Mouse (Mus musculus): ENCODE results near the gene Cdkal1. TPM values are rescaled to one million over a fixed set of nuclear protein-coding genes. Genes with fewer than 3 reads are reported as not detected.

Cdkal1 gene
- total RNA-seq, 2 experiments from 2014 or later: 29.5 to 33.0 TPM

DNA sequence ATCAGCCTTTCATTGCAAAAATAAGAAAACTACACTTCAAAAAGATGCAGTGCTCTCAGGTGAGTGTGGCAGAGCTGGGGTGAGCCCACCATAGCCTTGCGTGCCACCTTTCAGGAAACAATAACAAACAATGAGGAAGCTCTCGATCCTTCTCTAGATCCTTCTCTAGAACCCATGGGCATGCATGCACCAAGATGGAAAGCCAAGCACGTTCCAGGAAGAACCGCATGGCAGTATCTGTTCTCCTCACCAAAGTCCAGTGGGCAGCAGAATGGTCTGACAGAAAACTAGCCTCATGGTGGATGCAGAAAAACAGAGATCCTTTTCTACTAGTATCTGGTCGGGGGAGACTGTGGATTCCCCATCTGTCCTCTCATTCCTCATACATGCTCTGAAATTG, 134.3 kb downstream of the Cdkal1 start:
- DNase-seq (ENCODE audit: low spot score in 2 of 2): no peak

- no peak for DNase-seq (ENCODE audit: low spot score in 2 of 2)
Measured at GRCm38 (mm10) chr13:29716550-29716949, 138.9 kb downstream of the Cdkal1 start.

GRCm38 (mm10) chr13:29715241-29715841, 140.1 kb downstream of the Cdkal1 start:
- DNase-seq (ENCODE audit: low spot score in 2 of 2): no peak

DNA sequence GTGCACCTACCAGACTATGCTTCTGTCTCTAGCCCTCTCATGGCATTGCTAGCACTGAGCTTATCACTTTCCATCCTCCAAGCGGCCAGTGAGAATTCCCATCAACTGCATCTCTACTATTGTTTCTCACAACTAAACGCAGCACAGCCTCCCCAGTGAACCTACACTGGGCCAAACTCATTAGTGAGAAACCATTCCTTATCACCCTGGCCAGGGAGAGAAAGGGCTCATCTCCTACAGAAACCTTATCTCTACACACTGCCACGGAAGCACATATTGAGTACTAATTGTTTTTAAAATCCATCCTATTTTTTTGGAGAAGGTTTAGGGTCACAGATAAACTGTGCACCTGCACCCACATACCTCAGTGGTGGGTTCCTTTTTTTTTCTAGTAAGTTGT, 147.9 kb downstream of the Cdkal1 start:
- no peak for DNase-seq (ENCODE audit: low spot score in 2 of 2)

DNA sequence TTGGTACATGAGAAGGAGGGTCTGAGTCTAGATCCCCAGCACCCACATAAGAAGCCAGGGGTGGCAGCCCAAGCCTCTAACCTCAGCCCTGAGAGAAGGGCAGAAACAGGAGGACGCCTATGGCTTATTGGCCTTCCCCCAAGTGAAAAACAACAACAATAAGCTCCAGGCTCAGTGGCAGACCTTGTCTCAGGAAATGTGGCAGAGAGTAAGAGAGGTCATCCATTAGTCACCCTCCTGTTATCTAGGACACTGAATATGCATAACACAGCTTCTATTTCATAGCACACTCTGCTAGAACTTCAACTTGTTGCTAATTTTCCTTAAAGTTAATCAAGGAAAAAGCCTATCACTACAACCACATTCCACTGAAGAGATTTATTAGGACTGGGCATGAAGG, 154.1 kb downstream of the Cdkal1 start:
- DNase-seq (ENCODE audit: low spot score in 2 of 2): no peak

DNA sequence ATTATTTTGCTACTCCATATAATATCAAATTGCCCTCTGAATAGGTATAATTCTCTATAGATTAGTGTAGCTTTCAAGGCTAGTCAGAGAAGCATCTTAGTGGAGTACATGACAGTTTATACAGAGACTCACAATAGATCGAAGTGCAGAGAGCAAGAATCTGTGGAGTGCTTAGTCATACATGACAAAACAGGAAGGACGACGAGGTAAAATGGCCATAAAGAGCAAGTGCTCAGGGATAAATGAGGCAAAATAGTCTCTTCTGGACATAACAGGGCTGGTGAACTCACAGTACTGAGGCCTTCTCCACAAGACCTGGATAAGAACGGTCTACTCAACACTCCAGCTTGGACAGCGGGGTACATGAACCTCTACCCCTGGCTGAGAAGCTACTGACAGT, 155.6 kb downstream of the Cdkal1 start:
- no peak for DNase-seq (ENCODE audit: low spot score in 2 of 2)

DNA sequence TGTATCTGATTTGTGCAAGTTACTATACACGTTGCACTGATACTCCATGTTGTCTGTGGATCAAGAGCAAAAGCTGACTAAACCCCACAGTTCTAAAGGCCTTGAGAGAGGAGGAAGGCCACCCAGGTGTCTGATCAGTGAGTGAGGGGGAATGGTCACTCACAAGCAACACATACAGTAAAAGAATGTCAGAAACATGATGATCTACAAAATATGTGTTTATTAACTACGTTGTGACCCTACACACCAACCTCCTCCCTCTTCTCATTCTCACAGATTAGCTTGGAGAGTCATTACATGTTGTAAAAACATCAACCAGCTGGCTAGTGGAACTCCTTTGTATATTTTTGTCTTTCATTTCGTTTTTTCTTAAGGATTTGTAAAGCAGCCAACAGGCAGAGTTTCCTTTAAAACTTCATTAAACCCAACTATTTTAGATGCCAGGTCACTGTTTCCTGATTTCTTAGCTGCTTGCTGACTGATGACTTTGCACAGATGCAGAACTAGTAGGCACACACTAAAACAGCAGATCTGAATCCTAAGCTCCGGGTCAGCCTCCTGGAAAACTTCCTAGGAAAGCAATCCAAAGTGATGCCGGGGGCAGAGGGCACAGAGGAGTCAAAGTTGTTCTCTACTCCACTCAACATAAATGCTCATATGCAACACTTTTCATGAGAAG, 157.0 kb downstream of the Cdkal1 start:
- no peak for DNase-seq (ENCODE audit: low spot score in 2 of 2)

- no peak for DNase-seq (ENCODE audit: low spot score in 2 of 2)
Measured at GRCm38 (mm10) chr13:29697230-29697629, 158.2 kb downstream of the Cdkal1 start.

- no peak for DNase-seq (ENCODE audit: low spot score in 2 of 2)
Measured at GRCm38 (mm10) chr13:29690734-29691133, 164.7 kb downstream of the Cdkal1 start.

GRCm38 (mm10) chr13:29688851-29689250, 166.6 kb downstream of the Cdkal1 start:
- DNase-seq (ENCODE audit: low spot score in 2 of 2): no peak

- no peak for DNase-seq (ENCODE audit: low spot score in 2 of 2)
Measured at GRCm38 (mm10) chr13:29687872-29688271, 167.6 kb downstream of the Cdkal1 start.

DNA sequence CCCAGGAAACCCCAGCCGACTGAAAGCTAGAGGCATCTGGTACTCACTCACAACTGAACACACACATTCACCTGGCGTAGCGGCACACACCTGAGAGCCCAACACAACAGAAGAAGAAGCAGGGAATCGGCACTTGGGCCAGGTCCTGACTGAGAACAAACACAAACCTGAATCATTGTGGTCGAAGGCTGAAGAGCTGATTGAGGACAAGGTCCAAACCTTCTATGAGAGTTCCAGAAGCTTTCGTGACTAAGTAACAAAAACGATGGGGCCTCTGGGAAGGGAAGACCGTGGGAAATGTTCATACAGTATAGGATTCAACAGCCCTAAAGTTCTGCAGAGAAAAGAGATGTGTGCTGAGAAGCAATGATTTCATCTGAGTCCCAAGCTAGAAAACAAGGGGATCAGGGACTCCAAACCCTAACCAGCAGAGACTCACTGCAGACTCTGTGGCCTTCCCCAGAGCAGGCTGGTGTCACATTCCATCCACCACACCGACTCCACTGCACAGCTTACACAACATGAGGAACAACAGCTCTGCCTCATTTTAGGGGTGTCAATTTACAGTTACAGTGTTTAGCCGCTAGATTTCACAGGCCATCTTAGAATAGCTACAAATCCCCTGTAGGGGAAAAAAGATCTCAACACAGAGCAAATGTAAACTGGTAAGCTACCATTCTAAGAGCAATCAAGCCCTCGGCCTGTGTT, 175.8 kb downstream of the Cdkal1 start:
- DNase-seq (ENCODE audit: low spot score in 2 of 2): no peak

DNA sequence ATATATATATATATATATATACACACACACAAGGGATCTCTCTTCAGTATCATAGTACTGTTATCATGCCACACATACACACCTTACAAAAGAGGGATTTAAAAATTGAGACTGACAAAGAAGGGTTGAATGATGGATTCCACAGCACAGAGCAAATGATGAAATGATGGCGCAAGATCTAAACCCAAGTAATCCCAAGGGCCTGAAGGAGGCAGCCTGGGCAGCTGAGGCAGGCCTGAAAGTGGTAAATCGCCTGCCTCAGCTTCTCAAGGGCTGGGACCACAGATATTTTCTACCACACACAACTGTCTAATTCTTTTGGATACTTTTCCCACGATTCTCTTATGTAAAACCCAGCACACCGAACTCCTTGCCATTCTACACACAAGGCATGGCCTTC, 177.9 kb downstream of the Cdkal1 start:
- DNase-seq (ENCODE audit: low spot score in 2 of 2): no peak

DNA sequence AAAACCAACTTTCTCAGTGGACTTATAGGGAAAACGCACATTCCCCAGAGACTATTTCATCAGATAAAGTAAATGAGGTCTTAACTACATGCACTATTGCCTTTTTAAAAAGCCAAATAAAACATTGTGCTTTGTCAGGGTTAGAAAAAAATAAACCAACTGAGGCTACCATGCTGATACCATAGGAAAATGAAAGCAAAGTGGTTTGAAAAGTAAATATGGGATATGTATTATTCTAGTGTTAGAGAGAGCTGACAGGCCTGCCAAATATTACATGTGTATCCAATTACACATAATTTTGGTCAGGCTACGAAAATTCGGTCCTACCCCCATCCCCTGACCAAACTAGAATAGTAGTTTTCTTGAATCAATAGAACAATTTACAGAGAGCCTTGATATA, 184.8 kb downstream of the Cdkal1 start:
- no peak for DNase-seq (ENCODE audit: low spot score in 2 of 2)

DNA sequence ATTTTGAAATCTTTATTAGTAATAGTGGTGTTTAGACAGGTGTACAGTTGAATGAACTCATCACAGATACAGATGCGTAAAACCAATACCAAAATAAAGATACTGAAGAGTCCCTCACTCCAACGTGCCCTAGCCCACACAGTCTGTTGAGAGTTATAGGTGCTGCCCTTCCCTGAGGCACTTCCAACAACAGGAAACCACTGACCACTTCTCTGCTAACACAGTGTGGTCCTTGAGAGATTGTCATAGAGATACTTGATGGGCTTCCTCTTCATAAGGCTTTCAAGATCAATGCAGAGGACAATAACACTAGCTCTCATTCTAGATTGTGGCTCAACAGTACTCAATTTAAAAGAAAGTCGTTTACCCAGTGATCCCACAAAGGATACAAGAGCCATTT, 191.6 kb downstream of the Cdkal1 start:
- DNase-seq (ENCODE audit: low spot score in 2 of 2): no peak

GRCm38 (mm10) chr13:29655841-29656365, 199.6 kb downstream of the Cdkal1 start:
- DNase-seq (ENCODE audit: low spot score in 2 of 2): no peak

- DNase-seq (ENCODE audit: low spot score in 2 of 2): no peak
Measured at GRCm38 (mm10) chr13:29653407-29653806, 202.1 kb downstream of the Cdkal1 start.

- DNase-seq (ENCODE audit: low spot score in 2 of 2): no peak
Measured at GRCm38 (mm10) chr13:29652791-29653190, 202.7 kb downstream of the Cdkal1 start.

- no peak for DNase-seq (ENCODE audit: low spot score in 2 of 2)
Measured at GRCm38 (mm10) chr13:29650576-29651236, 204.8 kb downstream of the Cdkal1 start.

- DNase-seq (ENCODE audit: low spot score in 2 of 2): no peak
Measured at GRCm38 (mm10) chr13:29649593-29649992, 205.9 kb downstream of the Cdkal1 start.

DNA sequence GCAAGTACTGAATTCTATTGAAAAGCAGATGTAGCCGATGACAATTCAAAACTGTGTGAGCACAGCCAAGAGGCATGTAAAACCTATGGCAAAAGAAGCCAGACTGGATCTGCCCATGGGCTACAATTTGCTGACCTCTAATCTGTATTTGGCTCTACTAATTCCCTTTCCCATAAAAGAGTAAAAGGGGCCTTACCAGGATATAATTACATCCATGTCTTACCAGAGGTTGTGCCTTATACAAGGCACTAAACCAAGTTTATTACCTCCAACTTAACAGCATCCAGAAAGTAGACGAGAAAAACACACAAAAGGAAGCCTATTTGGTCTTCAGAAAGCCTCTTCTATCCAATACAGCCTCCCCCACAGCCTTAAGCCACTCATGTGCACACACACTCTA, 213.2 kb downstream of the Cdkal1 start:
- no peak for DNase-seq (ENCODE audit: low spot score in 2 of 2)

GRCm38 (mm10) chr13:29641200-29641599, 214.3 kb downstream of the Cdkal1 start:
- DNase-seq (ENCODE audit: low spot score in 2 of 2): no peak

All from gastrocnemius, postnatal 4 days (tissue).